Mouse (Mus musculus): ENCODE measurements around the gene Gm8906.
"Not testable (repeated sequence)": the region's sequence is repeated elsewhere in the genome, so short reads cannot be mapped to it uniquely, and the experiment has no call there.

The Gm8906 gene

GRCm38 (mm10) chr5:11502385-11502784 is at the start of gene Gm8906:
TSS of gene Gm8906 (plus strand) at chr5:11502685.
- DNase-seq (ENCODE audit: extremely low spot score) = not testable (repeated sequence)
